Mouse (Mus musculus): ENCODE data around the gene Smim17. TPM values are rescaled to one million over a fixed set of nuclear protein-coding genes. Genes with fewer than 3 reads are reported as not detected.

Gene Smim17
- total and polyA plus RNA-seq, 3 experiments = not detected

GRCm38 (mm10) chr7:6455868-6456267 lies 57.4 kb downstream of the Smim17 start, which contains the start of gene Olfr1336:
Gene Olfr1336 (plus strand): TSS chr7:6456168.
- in situ Hi-C loops (cut with MboI; ENCODE audit: low pct_ligation_motif_present, low pct_unique_long_range_greater_than_20kb, low sequenced_read_pairs) (no loop called here), dilution Hi-C loops (cut with MboI; ENCODE audit: extremely low pct_ligation_motif_present, extremely low pct_unique_long_range_greater_than_20kb, low sequenced_read_pairs) (no loop called here)
- H3K4me3 ChIP-seq (replicated peaks in 1 of 3; ENCODE audit: low read depth in 2 of 3, low read length in 2 of 3, poor library complexity in 1 of 3) = no peak within 1 kb of the TSS
- H3K36me3 ChIP-seq (replicated peaks in 1 of 2; ENCODE audit: control insufficient read depth in 1 of 2, insufficient read depth in 1 of 2, low read length in 1 of 2) = no peaks in the 10 kb centered on the region
- no peak within 1 kb of the TSS for H3K9ac ChIP-seq (ENCODE audit: insufficient read depth, low read depth)
- TF ChIP-seq NELFE (IDR thresholded peaks at IDR 0.05; ENCODE audit: low read depth, low read length) = no peak
- no peak for TF ChIP-seq JUN (IDR thresholded peaks at IDR 0.05; ENCODE audit: insufficient read depth, low read depth, low read length)
- TF ChIP-seq CTCF (conservative IDR thresholded peaks at IDR 0.05 in 1 of 2, IDR thresholded peaks at IDR 0.05 in 1 of 2; ENCODE audit: low read depth in 2 of 2, low read length in 2 of 2) = no peak
- no peak for TF ChIP-seq IRF4 (IDR thresholded peaks at IDR 0.05; ENCODE audit: low read depth, low read length)
- no peak for TF ChIP-seq E2F4 (IDR thresholded peaks at IDR 0.05; ENCODE audit: insufficient replicate concordance, low read depth, low read length)
- no peak for TF ChIP-seq SMC3 (IDR thresholded peaks at IDR 0.05; ENCODE audit: low read depth, low read length)
- no peak for TF ChIP-seq RAD21 (IDR thresholded peaks at IDR 0.05; ENCODE audit: low read depth, low read length)
- TF ChIP-seq MYC (IDR thresholded peaks at IDR 0.05; ENCODE audit: low read depth, low read length) = no peak
- TF ChIP-seq HCFC1 (IDR thresholded peaks at IDR 0.05; ENCODE audit: low read depth, low read length) = no peak
- no peak for TF ChIP-seq MAX (IDR thresholded peaks at IDR 0.05; ENCODE audit: low read length)
- no peak for TF ChIP-seq SIN3A (IDR thresholded peaks at IDR 0.05; ENCODE audit: low read length)
- TF ChIP-seq JUND (conservative IDR thresholded peaks at IDR 0.05; ENCODE audit: low read depth, low read length) = no peak
- no peak for TF ChIP-seq MXI1 (IDR thresholded peaks at IDR 0.05; ENCODE audit: low read depth, low read length)
- TF ChIP-seq BHLHE40 (IDR thresholded peaks at IDR 0.05; ENCODE audit: low read depth, low read length) = no peak
- no peak for TF ChIP-seq ZNF384 (IDR thresholded peaks at IDR 0.05; ENCODE audit: low read depth, low read length)
- no peaks in the 10 kb centered on the region for H3K79me2 ChIP-seq (replicated peaks; ENCODE audit: control insufficient read depth, extremely low read depth, insufficient read depth, poor library complexity, severe bottlenecking)
- no peak within 1 kb of the TSS for H3K4me2 ChIP-seq (ENCODE audit: insufficient read depth, low read depth, poor library complexity, severe bottlenecking)
- no peaks in the 10 kb centered on the region for H3K4me1 ChIP-seq (ENCODE audit: control insufficient read depth in 1 of 2, insufficient read depth in 2 of 2)
- no peak for DNase-seq (ENCODE audit: extremely low read depth)
- H3K9me3 ChIP-seq (replicated peaks; ENCODE audit: low read length) = peaks cover 28% of the 10 kb centered on the region
- no peak within 1 kb of the TSS for H3K27ac ChIP-seq (ENCODE audit: insufficient read depth, low read depth)
- H3K27me3 ChIP-seq (replicated peaks) = no peaks in the 10 kb centered on the region

GRCm38 (mm10) chr7:6456399-6456798 lies 57.9 kb downstream of the Smim17 start:
- dilution Hi-C loops (cut with MboI; ENCODE audit: extremely low pct_ligation_motif_present, extremely low pct_unique_long_range_greater_than_20kb, low sequenced_read_pairs) = no loop called here

More at GRCm38 (mm10) chr7:6456399-6456798, 57.9 kb downstream of the Smim17 start:
- peaks cover 30% of the 10 kb centered on the region for H3K9me3 ChIP-seq (replicated peaks; ENCODE audit: low read length)
- TF ChIP-seq MAX (IDR thresholded peaks at IDR 0.05; ENCODE audit: low read length) (no peak), ZMIZ1 (IDR thresholded peaks at IDR 0.05; ENCODE audit: low read depth, low read length) (no peak), EP300 (IDR thresholded peaks at IDR 0.05; ENCODE audit: low read length) (no peak), MAZ (IDR thresholded peaks at IDR 0.05; ENCODE audit: low read depth, low read length) (no peak), CHD1 (IDR thresholded peaks at IDR 0.05; ENCODE audit: low read depth, low read length) (no peak), MEF2A (IDR thresholded peaks at IDR 0.05; ENCODE audit: borderline replicate concordance, low read depth, low read length) (no peak), JUN (IDR thresholded peaks at IDR 0.05; ENCODE audit: insufficient read depth, low read depth, low read length) (no peak)
- in situ Hi-C loops (cut with MboI; ENCODE audit: low pct_ligation_motif_present, low pct_unique_long_range_greater_than_20kb, low sequenced_read_pairs) = no loop called here
- H3K79me2 ChIP-seq (replicated peaks; ENCODE audit: control insufficient read depth, extremely low read depth, insufficient read depth, poor library complexity, severe bottlenecking) = no peaks in the 10 kb centered on the region
- H3K27me3 ChIP-seq (replicated peaks) = no peaks in the 10 kb centered on the region
- H3K36me3 ChIP-seq (replicated peaks in 1 of 2; ENCODE audit: control insufficient read depth in 1 of 2, insufficient read depth in 1 of 2, low read length in 1 of 2) = no peaks in the 10 kb centered on the region
- no peak overlapping the region for H3K4me3 ChIP-seq (replicated peaks in 1 of 3; ENCODE audit: low read depth in 2 of 3, low read length in 2 of 3, poor library complexity in 1 of 3)
- H3K27ac ChIP-seq (ENCODE audit: insufficient read depth, low read depth) = no peak overlapping the region
- no peak overlapping the region for H3K4me2 ChIP-seq (ENCODE audit: insufficient read depth, low read depth, poor library complexity, severe bottlenecking)
- no peak for DNase-seq (ENCODE audit: extremely low read depth)
- no peak overlapping the region for H3K9ac ChIP-seq (ENCODE audit: insufficient read depth, low read depth)
- H3K4me1 ChIP-seq (ENCODE audit: control insufficient read depth in 1 of 2, insufficient read depth in 2 of 2) = no peaks in the 10 kb centered on the region

Measured in CH12.LX (cell line).